Mouse (Mus musculus): ENCODE results near the gene Gm10220.
"Not testable (repeated sequence)": the region's sequence is repeated elsewhere in the genome, so short reads cannot be mapped to it uniquely, and the experiment has no call there.

Gm10220 gene

GRCm38 (mm10) chr5:26121321-26121720 is at the start of gene Gm10220:
Gm10220 (minus strand) TSS chr5:26121421.
- DNase-seq: not testable (repeated sequence)

GRCm38 (mm10) chr5:26169855-26170254 is 48.6 kb upstream of the Gm10220 start:
- DNase-seq: no peak

GRCm38 (mm10) chr5:26165791-26166165 is 44.6 kb upstream of the Gm10220 start:
- no peak for DNase-seq

- no peak for DNase-seq
Measured at GRCm38 (mm10) chr5:26165036-26165790, 44.0 kb upstream of the Gm10220 start.

GRCm38 (mm10) chr5:26157396-26158170 is 36.4 kb upstream of the Gm10220 start:
- no peak for DNase-seq

GRCm38 (mm10) chr5:26142891-26143290 is 21.7 kb upstream of the Gm10220 start:
- DNase-seq: no peak

- DNase-seq: not testable (repeated sequence)
Measured at GRCm38 (mm10) chr5:26105262-26105661, 16.0 kb downstream of the Gm10220 start, which contains the start of gene 5031410I06Rik. 5031410I06Rik (minus strand) TSS chr5:26105362.

GRCm38 (mm10) chr5:26089191-26089590 is 32.0 kb downstream of the Gm10220 start, which contains the start of gene Gm10471:
Gm10471 (minus strand) TSS chr5:26089291.
- DNase-seq: not testable (repeated sequence)

GRCm38 (mm10) chr5:26079023-26079422 is 42.2 kb downstream of the Gm10220 start:
- not testable (repeated sequence) for DNase-seq

- DNase-seq: no peak
Measured at GRCm38 (mm10) chr5:26070716-26071115, 50.5 kb downstream of the Gm10220 start.
